Mouse (Mus musculus): ENCODE measurements at regions not wholly inside any gene's neighbourhood (a gene's known extent, or its start where the extent isn't known, plus 50 kb on each side); places are given as distances from the start of the nearest gene placed in this dataset.

GRCm38 (mm10) chr2:171862626-171863025 is 180.6 kb downstream of the Cbln4 start:
- TF ChIP-seq CTCF (IDR thresholded peaks at IDR 0.05; ENCODE audit: low read depth), result no peak
- no peak for TF ChIP-seq EP300 (IDR thresholded peaks at IDR 0.05; ENCODE audit: low read depth)

Measured in liver, embryonic 14.5 days (tissue).